Mouse (Mus musculus) kidney, embryonic 16.5 days (tissue): ENCODE measurements at regions not wholly inside any gene's neighbourhood (a gene's known extent, or its start where the extent isn't known, plus 50 kb on each side); places are given as distances from the start of the nearest gene placed in this dataset.

Source experiments
- ATAC-seq: fragments of 200-750 bp; cut with Nextera tagmentation; 2 replicates; pipeline ENCODE4 v1.8.0; 2017; ENCODE audit warnings: moderate TSS enrichment; ENCODE audit not compliant: low FRiP score, low TSS enrichment
- H3K27ac ChIP-seq: fragments of 300-500 bp; sonication (generic); 2 replicates; pipeline ENCODE4 v1.5.1; 2014; ENCODE audit warnings: low read length
- H3K27me3 ChIP-seq: fragments of 300-500 bp; sonication (generic); 2 replicates; pipeline ENCODE4 v1.6.1; 2014; ENCODE audit warnings: low read length, control low read depth, mixed read lengths; ENCODE audit not compliant: insufficient read depth
- H3K36me3 ChIP-seq: fragments of 300-500 bp; sonication (generic); 2 replicates; pipeline ENCODE4 v1.6.1; 2014; ENCODE audit warnings: low read length, control low read depth, mixed read lengths; ENCODE audit not compliant: insufficient read depth
- H3K4me1 ChIP-seq: fragments of 300-500 bp; sonication (generic); 2 replicates; pipeline ENCODE4 v1.6.1; 2014; ENCODE audit warnings: low read length, control low read depth, mixed read lengths; ENCODE audit not compliant: insufficient read depth
- H3K4me2 ChIP-seq: fragments of 300-500 bp; sonication (generic); replicated peaks from 2 replicates; pipeline ENCODE4 v1.6.1; 2014; ENCODE audit warnings: low read depth, low read length
- H3K4me3 ChIP-seq: fragments of 300-500 bp; sonication (generic); 2 replicates; pipeline ENCODE4 v1.5.1; 2014; ENCODE audit warnings: mild to moderate bottlenecking, low read length
- H3K9ac ChIP-seq: fragments of 300-500 bp; sonication (generic); replicated peaks from 2 replicates; pipeline ENCODE4 v1.6.1; 2014; ENCODE audit warnings: low read length
- H3K9me3 ChIP-seq: fragments of 300-500 bp; sonication (generic); 2 replicates; pipeline ENCODE4 v1.6.1; 2016; ENCODE audit warnings: low read length, control low read depth
- WGBS: fragments of 180-500 bp; shearing (Covaris S2); extraction: QIAGEN DNeasy Blood & Tissue Kit; methylation state at CpG from one replicate; pipeline ENCODE4 v1.1.7; 2014; 5-methylcytosine and 5-hydroxymethylcytosine counted together

GRCm38 (mm10) chr17:4767947-4768522 is 226.1 kb upstream of the Arid1b start:
- ATAC-seq, result no peak
- no peak overlapping the region for H3K27ac ChIP-seq
- no peaks in the 10 kb centered on the region for H3K36me3 ChIP-seq
- no peak overlapping the region for H3K4me3 ChIP-seq
- H3K4me1 ChIP-seq, result no peaks in the 10 kb centered on the region
- 88% methylated on average over 5 of the region's 5 CpGs for WGBS
- no peaks in the 10 kb centered on the region for H3K9me3 ChIP-seq
- H3K9ac ChIP-seq, result no peak overlapping the region
- no peak overlapping the region for H3K4me2 ChIP-seq
- H3K27me3 ChIP-seq, result no peaks in the 10 kb centered on the region

DNA sequence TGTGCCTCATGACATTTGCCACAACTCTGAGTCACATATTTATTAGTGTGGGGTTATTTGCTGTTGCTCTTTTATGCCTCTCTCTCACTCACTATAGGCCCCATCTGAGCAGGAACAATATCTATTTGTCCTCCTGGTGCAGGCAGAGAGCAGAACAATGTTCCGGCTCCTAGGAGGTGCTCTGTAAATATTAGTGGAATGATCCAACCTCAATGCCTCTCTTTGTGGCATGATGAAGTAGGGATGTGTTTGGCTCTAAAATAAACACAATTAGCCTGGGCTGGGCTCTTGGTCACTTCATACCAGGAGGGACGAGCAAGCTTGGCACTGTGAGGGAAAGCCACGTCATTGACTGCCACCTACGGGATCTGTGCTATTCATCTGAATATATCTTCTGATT is 224.8 kb upstream of the Arid1b start:
- no peaks in the 10 kb centered on the region for H3K27me3 ChIP-seq
- WGBS, result 86% methylated on average over 4 of the region's 4 CpGs
- no peak overlapping the region for H3K27ac ChIP-seq
- no peak overlapping the region for H3K4me2 ChIP-seq
- H3K36me3 ChIP-seq, result no peaks in the 10 kb centered on the region
- H3K9me3 ChIP-seq, result no peaks in the 10 kb centered on the region
- ATAC-seq, result no peak
- H3K4me1 ChIP-seq, result no peaks in the 10 kb centered on the region
- H3K4me3 ChIP-seq, result no peak overlapping the region
- no peak overlapping the region for H3K9ac ChIP-seq

DNA sequence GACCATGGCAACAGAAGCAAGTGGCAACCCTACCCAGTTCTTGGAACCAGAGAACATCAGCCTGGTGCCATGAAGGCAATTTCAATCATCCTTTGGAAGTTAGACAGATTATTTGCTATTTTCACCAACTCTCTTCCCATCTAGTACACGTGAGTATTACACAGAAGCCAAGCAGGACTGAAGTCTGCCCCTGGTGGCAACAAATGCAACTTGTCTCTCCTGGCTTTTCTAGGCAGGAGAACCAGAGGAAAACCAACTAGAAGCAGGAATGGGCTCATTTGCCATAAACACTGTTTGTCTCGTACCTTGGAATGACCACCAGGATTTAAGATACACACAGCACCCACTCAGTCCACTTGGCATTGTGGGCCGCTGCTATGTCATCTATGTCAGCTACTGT is 224.1 kb upstream of the Arid1b start:
- 87% methylated on average over 3 of the region's 3 CpGs for WGBS
- H3K36me3 ChIP-seq, result no peaks in the 10 kb centered on the region
- no peaks in the 10 kb centered on the region for H3K27me3 ChIP-seq
- no peaks in the 10 kb centered on the region for H3K4me1 ChIP-seq
- no peak overlapping the region for H3K9ac ChIP-seq
- H3K9me3 ChIP-seq, result no peaks in the 10 kb centered on the region
- no peak overlapping the region for H3K4me2 ChIP-seq
- no peak overlapping the region for H3K4me3 ChIP-seq
- H3K27ac ChIP-seq, result no peak overlapping the region
- ATAC-seq, result no peak

- peaks cover 4% of the 10 kb centered on the region; the same call in 1 of the 2 replicates for H3K4me1 ChIP-seq
- peak; percentile 85; the same call in 1 of the 2 replicates for ATAC-seq
- no peaks in the 10 kb centered on the region for H3K27me3 ChIP-seq
- no peaks in the 10 kb centered on the region for H3K9me3 ChIP-seq
- no peaks in the 10 kb centered on the region for H3K36me3 ChIP-seq
- no peak overlapping the region for H3K4me3 ChIP-seq
- H3K27ac ChIP-seq, result no peak overlapping the region
- WGBS, result 1% methylated on average over 14 of the region's 14 CpGs
- peak overlapping the region; percentile 22; the same call in 1 of the 2 replicates for H3K4me2 ChIP-seq
- H3K9ac ChIP-seq, result no peak overlapping the region
These were observed 216.0 kb upstream of the Arid1b start for GRCm38 (mm10) chr17:4778161-4778560.

DNA sequence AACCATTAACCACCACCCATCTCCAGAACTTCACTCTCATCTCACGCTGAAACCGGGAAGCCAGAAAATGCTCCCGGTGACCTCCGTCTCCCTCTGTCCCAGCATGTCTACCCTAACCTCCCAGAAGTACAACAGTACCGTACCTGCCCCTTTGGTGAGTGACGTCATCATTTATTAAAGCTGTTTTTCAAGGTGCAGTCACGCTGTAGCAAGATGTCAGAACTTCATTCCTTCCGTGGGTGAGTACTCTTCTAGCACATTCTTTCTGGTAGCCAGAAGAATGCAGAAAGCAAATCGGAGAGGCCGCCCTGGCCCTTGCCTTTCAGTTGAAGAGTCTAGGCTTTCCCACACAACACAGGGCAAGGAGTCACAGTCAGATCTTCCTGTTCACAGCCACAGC is 215.1 kb upstream of the Arid1b start:
- Histone ChIP-seq H3K27ac (no peak overlapping the region), H3K9me3 (no peaks in the 10 kb centered on the region), H3K4me3 (no peak overlapping the region), H3K27me3 (no peaks in the 10 kb centered on the region), H3K36me3 (no peaks in the 10 kb centered on the region), H3K9ac (no peak overlapping the region), H3K4me2 (no peak overlapping the region), H3K4me1 (peaks cover 4% of the 10 kb centered on the region; the same call in 1 of the 2 replicates)
- 87% methylated on average over 10 of the region's 10 CpGs for WGBS
- no peak for ATAC-seq

DNA sequence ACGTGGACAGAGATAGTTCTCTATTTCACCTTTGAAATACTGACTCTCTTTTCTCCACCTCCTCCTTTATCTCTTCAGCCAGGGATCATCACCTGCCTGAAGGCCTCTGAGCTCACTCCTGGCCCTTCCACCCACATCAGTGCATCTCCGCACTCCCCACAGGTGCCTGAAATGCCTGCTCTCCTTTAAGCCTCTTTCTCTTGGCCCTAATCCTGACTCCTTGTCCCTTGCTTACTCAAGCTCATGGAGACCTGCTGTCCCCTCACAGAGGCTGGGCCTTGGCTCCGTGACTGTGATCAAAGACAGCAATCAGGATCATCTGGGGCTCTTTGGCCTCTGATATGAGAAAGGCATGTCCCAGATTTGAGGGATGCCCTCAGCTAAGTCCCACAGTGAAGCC is 212.5 kb upstream of the Arid1b start:
- Histone ChIP-seq H3K4me2 (no peak overlapping the region), H3K9me3 (no peaks in the 10 kb centered on the region), H3K4me3 (no peak overlapping the region), H3K4me1 (peaks cover 4% of the 10 kb centered on the region; the same call in 1 of the 2 replicates), H3K27me3 (no peaks in the 10 kb centered on the region), H3K36me3 (no peaks in the 10 kb centered on the region), H3K9ac (no peak overlapping the region), H3K27ac (no peak overlapping the region)
- no peak for ATAC-seq
- WGBS, result 80% methylated on average over 3 of the region's 3 CpGs

DNA sequence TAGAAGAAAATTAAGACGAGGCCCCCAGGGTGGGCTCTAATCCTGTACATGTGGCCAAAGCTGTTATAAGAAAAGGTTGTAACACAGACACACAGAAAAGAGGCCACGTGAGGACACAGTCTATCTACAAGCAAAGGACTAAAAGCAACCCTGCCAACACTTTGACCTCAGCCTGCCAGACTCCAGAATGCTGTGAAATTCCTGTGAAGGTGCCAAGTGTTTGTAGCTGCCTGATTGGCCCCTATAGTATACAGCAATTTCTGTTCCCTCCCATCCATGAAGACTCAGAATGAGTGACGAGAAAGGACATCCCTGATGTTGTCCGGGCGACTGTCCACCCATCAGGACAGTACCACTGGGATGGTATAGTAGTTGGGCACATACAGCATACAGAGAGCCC is 209.8 kb upstream of the Arid1b start:
- no peaks in the 10 kb centered on the region for H3K27me3 ChIP-seq
- WGBS, result 84% methylated on average over 5 of the region's 5 CpGs
- no peak overlapping the region for H3K27ac ChIP-seq
- no peak overlapping the region for H3K9ac ChIP-seq
- H3K4me3 ChIP-seq, result no peak overlapping the region
- no peaks in the 10 kb centered on the region for H3K4me1 ChIP-seq
- no peak overlapping the region for H3K4me2 ChIP-seq
- no peaks in the 10 kb centered on the region for H3K36me3 ChIP-seq
- no peak for ATAC-seq
- H3K9me3 ChIP-seq, result no peaks in the 10 kb centered on the region

DNA sequence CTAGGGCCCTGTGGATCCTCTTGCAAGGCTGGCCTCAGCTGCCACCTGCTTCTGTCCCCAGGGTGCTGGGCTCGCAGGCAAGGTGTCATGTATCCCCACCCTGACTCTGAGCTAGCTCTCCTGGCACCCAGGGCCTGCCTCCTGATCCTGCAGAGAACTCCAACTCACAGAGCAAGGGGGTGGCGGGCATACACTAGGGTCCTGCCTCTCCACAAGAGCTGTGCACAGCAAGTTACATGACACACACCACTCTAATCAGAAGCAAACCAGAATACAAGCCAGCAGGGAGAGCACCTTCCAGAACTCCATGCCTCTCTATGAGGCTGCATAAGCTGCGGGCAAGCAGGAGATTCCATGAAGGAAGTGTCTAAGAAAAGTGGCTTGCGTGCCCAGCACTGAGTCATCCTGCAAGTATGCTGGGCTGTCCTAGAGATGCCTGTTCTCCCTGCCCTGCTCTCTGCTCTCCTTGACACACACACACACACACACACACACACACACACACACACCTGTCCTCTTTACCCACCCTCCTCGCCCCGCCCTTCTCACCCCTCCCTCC is 208.8 kb upstream of the Arid1b start:
- no peaks in the 10 kb centered on the region for H3K27me3 ChIP-seq
- H3K4me1 ChIP-seq, result no peaks in the 10 kb centered on the region
- no peak overlapping the region for H3K9ac ChIP-seq
- no peaks in the 10 kb centered on the region for H3K9me3 ChIP-seq
- H3K27ac ChIP-seq, result no peak overlapping the region
- H3K4me3 ChIP-seq, result no peak overlapping the region
- WGBS, result 69% methylated on average over 6 of the region's 6 CpGs
- no peaks in the 10 kb centered on the region for H3K36me3 ChIP-seq
- H3K4me2 ChIP-seq, result no peak overlapping the region
- ATAC-seq, result no peak

GRCm38 (mm10) chr17:4786524-4786923 is 207.6 kb upstream of the Arid1b start:
- H3K4me2 ChIP-seq, result no peak overlapping the region
- no peaks in the 10 kb centered on the region for H3K27me3 ChIP-seq
- no peak overlapping the region for H3K4me3 ChIP-seq
- no peaks in the 10 kb centered on the region for H3K9me3 ChIP-seq
- H3K9ac ChIP-seq, result no peak overlapping the region
- H3K36me3 ChIP-seq, result no peaks in the 10 kb centered on the region
- no peak overlapping the region for H3K27ac ChIP-seq
- no peak for ATAC-seq
- H3K4me1 ChIP-seq, result no peaks in the 10 kb centered on the region

DNA sequence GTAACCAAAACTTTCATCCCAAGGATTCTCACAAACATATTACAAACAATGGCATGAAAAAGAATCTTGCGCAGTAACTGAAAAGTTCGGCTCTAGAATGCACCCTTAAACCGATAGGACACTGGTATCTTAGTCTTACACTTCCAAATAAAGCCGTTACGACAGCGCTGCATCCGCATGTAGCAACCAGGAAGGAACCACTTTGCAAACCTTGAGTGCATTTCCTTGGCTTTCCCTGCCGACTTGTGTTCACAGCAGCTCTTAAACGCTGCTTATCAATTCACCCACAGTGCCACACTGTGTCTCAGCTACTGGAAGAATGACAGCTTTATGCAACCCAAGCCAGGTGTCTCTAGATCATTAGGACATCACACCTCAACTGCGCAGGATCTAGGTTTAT is 202.3 kb upstream of the Arid1b start:
- Histone ChIP-seq H3K36me3 (no peaks in the 10 kb centered on the region), H3K4me2 (no peak overlapping the region), H3K4me1 (no peaks in the 10 kb centered on the region), H3K9ac (no peak overlapping the region), H3K4me3 (no peak overlapping the region), H3K27ac (no peak overlapping the region), H3K27me3 (no peaks in the 10 kb centered on the region), H3K9me3 (no peaks in the 10 kb centered on the region)
- ATAC-seq, result no peak
- WGBS, result 78% methylated on average over 10 of the region's 10 CpGs
